Mouse (Mus musculus): ENCODE results near the gene Fam57b. TPM values are rescaled to one million over a fixed set of nuclear protein-coding genes. Genes with fewer than 3 reads are reported as not detected.

Gene Fam57b
- total RNA-seq, 2 experiments from 2014 or later, result 29.0 to 36.1 TPM

GRCm38 (mm10) chr7:126869780-126870519 lies 72.5 kb downstream of the Fam57b start:
- DNase-seq, result no peak

- no peak for DNase-seq
These were observed 73.0 kb downstream of the Fam57b start for GRCm38 (mm10) chr7:126870520-126870891.

- no peak for DNase-seq
These were observed 79.8 kb downstream of the Fam57b start for GRCm38 (mm10) chr7:126877239-126877638.

Other genes starting within 250 kb of the Fam57b start
- gene Eif3c, start 231.3 kb upstream of the Fam57b start, total RNA-seq (2021), result 100 to 1,000 TPM; 214 to 223 TPM
- gene Apobr, start 212.7 kb upstream of the Fam57b start, total RNA-seq (2021), result 1 to 10 TPM; 2.1 to 2.2 TPM
- 10 to 100 TPM; 26.1 to 36.1 TPM for gene Cln3, start 211.9 kb upstream of the Fam57b start, total RNA-seq (2021)
- not detected for gene Il27, start 202.7 kb upstream of the Fam57b start, total RNA-seq (2021)
- 10 to 100 TPM; 14.9 to 19.9 TPM for gene Nupr1, start 166.8 kb upstream of the Fam57b start, total RNA-seq (2021)
- gene Sgf29, start 148.4 kb upstream of the Fam57b start, total RNA-seq (2021), result 10 to 100 TPM; 31.3 to 46.9 TPM
- gene Sult1a1, start 121.2 kb upstream of the Fam57b start, total RNA-seq (2021), result 100 to 1,000 TPM in 1 of 2 experiments, 10 to 100 TPM in 1; 53.9 to 125 TPM
- gene Bola2, start 102.3 kb upstream of the Fam57b start, total RNA-seq (2021), result 10 to 100 TPM; 67.6 to 81.0 TPM
- gene Slx1b, start 101.9 kb upstream of the Fam57b start, total RNA-seq (2021), result 10 to 100 TPM in 1 of 2 experiments, 1 to 10 TPM in 1; 8.2 to 15.0 TPM
- gene Coro1a, start 89.9 kb upstream of the Fam57b start, total RNA-seq (2021), result 10 to 100 TPM; 36.1 to 39.3 TPM
- 100 to 1,000 TPM; 125 to 158 TPM for gene Mapk3, start 38.1 kb upstream of the Fam57b start, total RNA-seq (2021)
- gene Gdpd3, start 31.3 kb upstream of the Fam57b start, total RNA-seq (2021), result 1 to 10 TPM; 3.4 to 8.6 TPM
- gene Ypel3, start 20.7 kb upstream of the Fam57b start, total RNA-seq (2021), result 100 to 1,000 TPM; 140 to 147 TPM
- 1 to 10 TPM in 1 of 2 experiments, under 1 TPM in 1; 0.60 to 1.2 TPM for gene Tbx6, start 16.2 kb upstream of the Fam57b start, total RNA-seq (2021)
- 100 to 1,000 TPM; 103 to 107 TPM for gene Ppp4c, start 5.2 kb upstream of the Fam57b start, total RNA-seq (2021)
- not detected for gene 4930451I11Rik, start 34.0 kb downstream of the Fam57b start, total RNA-seq (2021)
- 1 to 10 TPM in 1 of 2 experiments, under 1 TPM in 1; 0.82 to 1.0 TPM for gene Doc2a, start 49.7 kb downstream of the Fam57b start, total RNA-seq (2021)
- gene Hirip3, start 64.3 kb downstream of the Fam57b start, total RNA-seq (2021), result 10 to 100 TPM; 21.2 to 28.6 TPM
- 10 to 100 TPM; 35.4 to 45.6 TPM for gene Ino80e, start 64.7 kb downstream of the Fam57b start, total RNA-seq (2021)
- gene Taok2, start 87.0 kb downstream of the Fam57b start, total RNA-seq (2021), result 10 to 100 TPM; 69.7 to 85.8 TPM
- gene Tmem219, start 125.2 kb downstream of the Fam57b start, total RNA-seq (2021), result 10 to 100 TPM; 32.1 to 32.3 TPM
- 10 to 100 TPM; 18.4 to 23.0 TPM for gene Kctd13, start 131.2 kb downstream of the Fam57b start, total RNA-seq (2021)
- gene Asphd1, start 151.9 kb downstream of the Fam57b start, total RNA-seq (2021), result 1 to 10 TPM; 1.9 to 2.0 TPM
- gene Sez6l2, start 152.9 kb downstream of the Fam57b start, total RNA-seq (2021), result 10 to 100 TPM; 38.8 to 58.2 TPM
- 10 to 100 TPM; 70.6 to 76.4 TPM for gene Cdipt, start 178.2 kb downstream of the Fam57b start, total RNA-seq (2021)
- 1 to 10 TPM; 1.6 to 2.7 TPM for gene Cdiptos, start 178.4 kb downstream of the Fam57b start, total RNA-seq (2021)
- 10 to 100 TPM; 55.7 to 60.9 TPM for gene Mvp, start 217.0 kb downstream of the Fam57b start, total RNA-seq (2021)
- not detected for gene Pagr1b, start 218.8 kb downstream of the Fam57b start, total RNA-seq (2021)
- gene Pagr1a, start 219.7 kb downstream of the Fam57b start, total RNA-seq (2021), result 10 to 100 TPM; 10.1 to 19.1 TPM
- 10 to 100 TPM; 17.7 to 22.5 TPM for gene Gm42742, start 223.4 kb downstream of the Fam57b start, total RNA-seq (2021)
- 1 to 10 TPM; 3.1 to 5.8 TPM for gene Prrt2, start 223.5 kb downstream of the Fam57b start, total RNA-seq (2021)
- gene Maz, start 229.4 kb downstream of the Fam57b start, total RNA-seq (2021), result 100 to 1,000 TPM; 135 to 159 TPM
- gene Kif22, start 244.8 kb downstream of the Fam57b start, total RNA-seq (2021), result 10 to 100 TPM; 21.6 to 28.7 TPM